Mouse (Mus musculus) limb, embryonic 12.5 days (tissue): ENCODE results near the gene Pxt1. TPM values are rescaled to one million over a fixed set of nuclear protein-coding genes. Genes with fewer than 3 reads are reported as not detected.

Experiments used
- ATAC-seq: fragments of 200-750 bp; cut with Nextera tagmentation; 2 replicates; pipeline ENCODE4 v1.8.0; 2017; ENCODE audit warnings: low read depth, moderate TSS enrichment; ENCODE audit not compliant: insufficient number of reproducible peaks, insufficient read depth, low FRiP score, low TSS enrichment
- H3K27ac ChIP-seq: fragments of 300-500 bp; sonication (generic); 2 replicates; pipeline ENCODE4 v1.5.1; 2016; ENCODE audit warnings: mild to moderate bottlenecking, moderate library complexity
- H3K27me3 ChIP-seq: fragments of 300-500 bp; sonication (generic); 2 replicates; pipeline ENCODE4 v1.6.1; 2016; ENCODE audit warnings: mild to moderate bottlenecking, moderate library complexity
- H3K36me3 ChIP-seq: fragments of 300-500 bp; sonication (generic); 2 replicates; pipeline ENCODE4 v1.6.1; 2016; ENCODE audit warnings: mild to moderate bottlenecking, moderate library complexity
- H3K4me1 ChIP-seq: fragments of 300-500 bp; sonication (generic); replicated peaks from 2 replicates; pipeline ENCODE4 v1.6.1; 2016
- H3K4me2 ChIP-seq: fragments of 300-500 bp; sonication (generic); 2 replicates; pipeline ENCODE4 v1.6.1; 2016; ENCODE audit warnings: mild to moderate bottlenecking, moderate library complexity
- H3K4me3 ChIP-seq: fragments of 300-500 bp; sonication (generic); replicated peaks from 2 replicates; pipeline ENCODE4 v1.5.1; 2016; ENCODE audit warnings: mild to moderate bottlenecking
- H3K9ac ChIP-seq: fragments of 300-500 bp; sonication (generic); replicated peaks from 2 replicates; pipeline ENCODE4 v1.6.1; 2016; ENCODE audit warnings: mild to moderate bottlenecking, moderate library complexity
- H3K9me3 ChIP-seq: fragments of 300-500 bp; sonication (generic); 2 replicates; pipeline ENCODE4 v1.6.1; 2016; ENCODE audit warnings: mild to moderate bottlenecking, moderate library complexity
- WGBS: fragments of 180-500 bp; shearing (Covaris S2); methylation state at CpG from one replicate; pipeline ENCODE4 v1.1.7; 2016; 5-methylcytosine and 5-hydroxymethylcytosine counted together
- polyA plus RNA-seq: library from polyadenylated mRNA; unstranded; fragments of >200 nt; fragmentation: Nextera tagmentation; extraction: Ambion mirVana; gene quantifications from 2 replicates; pipeline ENCODE4 v1.2.1, GENCODE M21; 2016

The Pxt1 gene
- polyA plus RNA-seq, 1 experiment from 2014 or later: 0.28 TPM

DNA sequence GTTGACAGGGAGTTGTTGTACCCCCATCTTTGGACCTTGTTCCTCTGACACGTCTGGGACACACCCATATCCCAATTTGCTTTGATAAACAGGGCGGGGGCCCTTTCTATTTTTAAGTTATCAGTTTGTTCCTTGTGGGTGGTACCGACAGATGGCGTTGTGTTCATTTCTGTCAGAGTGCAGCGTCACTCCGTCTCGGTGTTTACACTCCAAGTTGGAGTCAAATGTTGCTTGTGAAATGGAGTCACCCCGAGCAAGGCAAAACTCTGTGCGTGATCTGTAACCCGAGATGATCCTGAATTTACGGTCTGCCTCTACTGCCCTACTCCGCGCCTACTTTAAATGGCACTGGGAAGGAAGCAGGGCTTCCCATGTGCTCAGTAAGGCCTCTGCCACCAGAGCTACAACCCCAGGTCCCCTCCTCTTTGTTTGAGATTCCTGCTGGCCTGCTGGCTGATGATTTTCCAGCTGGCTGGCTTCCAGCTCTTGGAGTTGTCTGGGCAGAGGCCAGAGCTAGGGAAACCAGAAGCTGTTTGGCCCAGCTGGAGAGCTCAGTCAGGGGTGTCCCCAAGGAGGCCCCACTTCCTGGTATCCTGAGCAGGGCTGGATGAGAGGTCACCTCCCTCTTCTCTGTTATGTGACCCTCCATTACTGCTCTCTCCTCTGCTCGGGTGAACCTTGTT is 13.1 kb downstream of the Pxt1 start:
- H3K4me3 ChIP-seq: 0 out of 2 replicates have a peak overlapping the region, but pooled peaks have one; percentile 6
- H3K36me3 ChIP-seq: no peaks in the 10 kb centered on the region
- no peaks in the 10 kb centered on the region for H3K9me3 ChIP-seq
- no peak overlapping the region for H3K9ac ChIP-seq
- H3K4me1 ChIP-seq: peaks cover 10% of the 10 kb centered on the region
- no peaks in the 10 kb centered on the region for H3K27me3 ChIP-seq
- peak overlapping the region; percentile 89 for H3K27ac ChIP-seq
- H3K4me2 ChIP-seq: peak overlapping the region; percentile 35
- 18% methylated on average over 14 of the region's 14 CpGs for WGBS
- peak; percentile 73 for ATAC-seq

DNA sequence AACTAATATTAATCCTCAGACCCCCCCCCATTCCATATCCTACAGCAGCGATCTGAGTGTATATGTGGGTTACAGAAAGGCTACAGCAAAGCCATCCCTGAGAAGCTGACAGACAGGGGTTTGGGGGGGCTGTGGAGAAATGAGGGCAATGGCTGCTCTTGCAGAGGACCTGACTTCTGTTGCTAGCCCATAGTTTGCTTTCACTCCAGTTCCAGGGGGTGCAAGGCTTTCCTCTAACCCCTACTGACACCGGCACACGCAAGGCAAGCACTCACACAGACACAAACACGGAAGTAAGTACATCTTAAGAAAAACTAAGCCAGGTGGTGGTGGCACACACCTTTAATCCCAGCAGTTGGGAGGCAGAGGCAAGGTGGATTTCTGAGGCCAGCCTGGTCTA is 14.3 kb downstream of the Pxt1 start:
- no peak overlapping the region for H3K9ac ChIP-seq
- H3K9me3 ChIP-seq: no peaks in the 10 kb centered on the region
- no peak overlapping the region for H3K27ac ChIP-seq
- no peak for ATAC-seq
- H3K27me3 ChIP-seq: no peaks in the 10 kb centered on the region
- no peaks in the 10 kb centered on the region for H3K36me3 ChIP-seq
- no peak overlapping the region for H3K4me3 ChIP-seq
- H3K4me2 ChIP-seq: no peak overlapping the region
- peaks cover 10% of the 10 kb centered on the region for H3K4me1 ChIP-seq
- WGBS: 95% methylated on average over 4 of the region's 4 CpGs

DNA sequence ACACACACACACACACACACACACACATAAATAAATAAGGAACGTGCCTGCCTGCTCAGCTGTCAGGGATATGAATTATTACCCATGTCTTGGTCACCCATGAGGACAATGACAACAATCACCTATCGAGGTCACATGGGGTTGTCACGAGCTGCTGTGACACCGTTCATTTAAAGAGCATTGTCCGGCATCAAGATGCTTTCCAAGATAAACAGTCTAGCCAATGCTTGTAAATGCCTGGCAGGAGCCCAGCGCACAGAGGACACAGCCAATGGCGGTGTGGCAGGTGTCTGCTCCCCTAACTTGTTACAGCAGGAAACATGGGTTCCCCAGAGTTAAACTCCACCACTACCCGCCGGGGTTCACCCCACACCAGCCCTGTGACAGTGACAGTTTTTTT is 15.6 kb downstream of the Pxt1 start:
- H3K4me1 ChIP-seq: peaks cover 10% of the 10 kb centered on the region
- no peaks in the 10 kb centered on the region for H3K27me3 ChIP-seq
- no peak for ATAC-seq
- no peak overlapping the region for H3K9ac ChIP-seq
- H3K4me2 ChIP-seq: no peak overlapping the region
- no peak overlapping the region for H3K4me3 ChIP-seq
- 87% methylated on average over 9 of the region's 9 CpGs for WGBS
- no peaks in the 10 kb centered on the region for H3K9me3 ChIP-seq
- H3K36me3 ChIP-seq: no peaks in the 10 kb centered on the region
- no peak overlapping the region for H3K27ac ChIP-seq

DNA sequence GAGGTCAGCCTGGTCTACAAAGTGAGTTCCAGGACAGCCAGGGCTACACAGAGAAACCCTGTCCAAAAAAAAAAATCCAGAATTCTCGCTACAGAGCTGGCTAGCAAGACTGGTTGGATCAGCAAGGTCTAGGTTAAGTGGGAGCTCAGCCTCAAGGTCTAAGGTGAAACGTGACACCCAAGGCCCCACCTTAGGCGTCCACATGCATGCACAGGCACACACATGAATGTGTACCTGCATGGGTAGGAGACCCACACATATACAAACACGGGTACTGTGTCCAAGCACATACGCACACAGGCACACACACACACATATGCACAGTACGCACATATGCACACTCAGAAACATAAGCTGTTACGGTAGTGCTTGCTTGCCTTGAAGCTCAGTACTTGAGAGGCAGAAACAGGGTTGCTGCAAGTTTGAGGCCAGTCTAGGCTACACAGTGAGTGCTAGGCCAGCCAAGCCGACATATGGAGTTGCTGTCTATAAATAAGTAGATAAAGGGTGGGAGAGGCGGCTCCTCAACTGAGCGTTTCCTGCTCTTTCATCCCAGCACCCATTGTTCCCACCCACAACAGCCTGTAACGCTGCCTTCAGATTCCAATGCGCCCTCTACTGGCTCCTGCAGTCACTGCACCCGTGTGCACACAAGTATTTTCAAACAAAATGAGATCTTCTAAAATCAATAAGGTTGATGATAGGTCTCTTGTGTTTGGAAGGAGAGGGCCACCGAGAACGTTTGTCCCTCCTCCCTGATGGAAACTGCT is 16.6 kb downstream of the Pxt1 start:
- ATAC-seq: no peak
- 50% methylated on average over 15 of the region's 15 CpGs for WGBS
- no peak overlapping the region for H3K9ac ChIP-seq

DNA sequence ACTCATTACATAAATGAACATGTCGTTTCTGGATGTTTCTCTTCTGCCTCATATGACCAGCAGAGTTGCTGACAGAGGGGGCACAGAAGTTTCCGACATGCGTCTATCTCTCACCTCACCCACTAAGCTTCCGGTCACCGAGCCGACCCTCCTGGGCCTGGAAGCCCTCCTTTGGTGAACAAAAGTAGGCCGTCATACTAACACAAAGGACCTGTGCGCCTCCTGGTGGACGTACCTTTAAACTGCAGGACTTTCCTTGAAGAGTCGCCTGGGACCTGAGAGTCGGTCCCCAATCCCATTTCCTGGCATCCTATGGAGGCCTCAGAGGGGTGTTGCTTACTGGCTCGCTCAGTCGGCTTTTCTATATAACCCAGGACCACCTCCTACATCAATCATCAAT is 17.3 kb downstream of the Pxt1 start:
- Histone ChIP-seq H3K27me3 (no peaks in the 10 kb centered on the region), H3K36me3 (no peaks in the 10 kb centered on the region), H3K4me2 (no peak overlapping the region), H3K27ac (no peak overlapping the region), H3K4me3 (no peak overlapping the region), H3K4me1 (peaks cover 10% of the 10 kb centered on the region), H3K9me3 (no peaks in the 10 kb centered on the region), H3K9ac (no peak overlapping the region)
- WGBS: 17% methylated on average over 13 of the region's 13 CpGs
- no peak for ATAC-seq

More for the DNA sequence above, 16.6 kb downstream of the Pxt1 start:
- H3K9me3 ChIP-seq: no peaks in the 10 kb centered on the region
- H3K4me2 ChIP-seq: no peak overlapping the region
- peaks cover 10% of the 10 kb centered on the region for H3K4me1 ChIP-seq
- no peak overlapping the region for H3K4me3 ChIP-seq
- H3K27ac ChIP-seq: no peak overlapping the region
- H3K36me3 ChIP-seq: no peaks in the 10 kb centered on the region
- no peaks in the 10 kb centered on the region for H3K27me3 ChIP-seq

DNA sequence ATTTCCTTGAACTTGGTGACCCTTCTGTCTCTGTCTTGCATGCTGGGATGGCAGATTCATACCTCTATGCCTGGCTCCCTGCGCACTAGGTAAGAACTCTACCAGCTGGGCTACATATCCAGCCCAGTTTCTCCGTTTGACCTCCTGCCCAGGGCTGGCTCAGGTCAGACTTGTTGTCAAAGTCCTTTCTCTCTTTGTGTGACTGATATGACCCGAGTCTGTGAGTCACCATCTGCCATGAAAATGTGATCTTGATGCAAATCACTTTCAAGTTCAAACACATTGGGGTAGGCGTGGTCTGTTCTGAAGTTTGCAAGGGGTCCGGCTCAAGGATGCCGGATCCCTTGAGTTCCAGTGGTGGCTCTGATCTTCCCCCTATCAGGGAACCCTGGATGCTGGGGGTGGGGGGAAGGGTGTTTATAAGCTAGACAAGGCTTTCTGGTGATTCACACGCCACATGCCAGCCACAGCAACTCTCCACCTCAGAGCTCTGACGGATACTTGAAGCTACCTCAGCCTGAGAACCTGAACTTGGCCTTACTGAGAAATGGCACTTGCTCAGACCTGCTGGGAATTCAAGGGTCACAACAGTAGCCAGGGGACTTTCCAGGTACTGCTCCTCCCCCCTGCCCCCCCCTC is 18.6 kb downstream of the Pxt1 start:
- H3K9ac ChIP-seq: no peak overlapping the region
- H3K4me1 ChIP-seq: peaks cover under 1% of the 10 kb centered on the region
- H3K36me3 ChIP-seq: no peaks in the 10 kb centered on the region
- no peak overlapping the region for H3K4me3 ChIP-seq
- no peak overlapping the region for H3K27ac ChIP-seq
- H3K9me3 ChIP-seq: no peaks in the 10 kb centered on the region
- H3K4me2 ChIP-seq: no peak overlapping the region
- 83% methylated on average over 8 of the region's 8 CpGs for WGBS
- ATAC-seq: no peak
- H3K27me3 ChIP-seq: no peaks in the 10 kb centered on the region

DNA sequence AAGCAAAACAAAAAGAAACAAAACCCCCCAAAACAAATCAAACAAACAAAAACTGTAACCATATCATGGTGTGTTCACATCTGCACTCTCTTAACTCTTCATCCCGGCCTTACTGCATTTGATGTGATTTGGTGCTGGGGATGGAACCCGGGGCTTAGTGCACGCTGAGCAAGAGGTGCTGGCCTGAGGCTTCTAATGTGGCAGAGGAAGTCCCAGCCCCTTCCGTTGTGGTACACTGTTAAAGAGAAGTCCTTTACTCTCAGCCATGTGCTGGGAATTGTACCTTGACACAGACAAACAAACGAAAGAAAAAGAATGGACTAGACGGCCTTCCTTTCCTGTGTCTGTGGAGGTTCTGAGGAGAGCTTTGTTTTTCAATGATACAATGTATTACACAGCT is 21.5 kb downstream of the Pxt1 start:
- no peak overlapping the region for H3K9ac ChIP-seq
- H3K4me1 ChIP-seq: no peaks in the 10 kb centered on the region
- H3K4me2 ChIP-seq: no peak overlapping the region
- no peak overlapping the region for H3K27ac ChIP-seq
- no peak for ATAC-seq
- no peaks in the 10 kb centered on the region for H3K9me3 ChIP-seq
- 65% methylated on average over 6 of the region's 6 CpGs for WGBS
- no peak overlapping the region for H3K4me3 ChIP-seq
- H3K27me3 ChIP-seq: no peaks in the 10 kb centered on the region
- no peaks in the 10 kb centered on the region for H3K36me3 ChIP-seq

DNA sequence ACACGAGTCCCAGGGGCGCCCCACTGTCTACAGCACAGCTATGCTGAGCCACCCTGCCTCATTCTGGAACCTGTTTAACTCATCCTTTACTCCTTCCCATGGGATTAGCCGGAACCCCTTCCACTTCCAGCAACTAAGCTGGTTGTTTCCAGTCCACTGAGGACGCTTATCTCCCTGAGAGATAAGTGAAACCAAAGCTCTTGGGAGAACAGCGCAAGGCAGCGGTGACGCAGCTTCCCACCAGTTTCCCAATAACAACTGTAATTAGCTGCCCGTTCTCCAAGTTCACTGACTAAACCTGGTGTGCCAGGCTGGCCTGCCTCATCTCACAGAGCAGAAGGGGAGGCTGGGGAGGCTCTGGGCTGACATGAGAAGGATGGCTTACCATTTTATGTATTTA is 22.6 kb downstream of the Pxt1 start:
- H3K4me2 ChIP-seq: no peak overlapping the region
- no peak overlapping the region for H3K9ac ChIP-seq
- WGBS: 72% methylated on average over 8 of the region's 8 CpGs
- no peak for ATAC-seq
- H3K36me3 ChIP-seq: no peaks in the 10 kb centered on the region
- no peaks in the 10 kb centered on the region for H3K27me3 ChIP-seq
- H3K9me3 ChIP-seq: no peaks in the 10 kb centered on the region
- no peaks in the 10 kb centered on the region for H3K4me1 ChIP-seq
- no peak overlapping the region for H3K4me3 ChIP-seq
- no peak overlapping the region for H3K27ac ChIP-seq

DNA sequence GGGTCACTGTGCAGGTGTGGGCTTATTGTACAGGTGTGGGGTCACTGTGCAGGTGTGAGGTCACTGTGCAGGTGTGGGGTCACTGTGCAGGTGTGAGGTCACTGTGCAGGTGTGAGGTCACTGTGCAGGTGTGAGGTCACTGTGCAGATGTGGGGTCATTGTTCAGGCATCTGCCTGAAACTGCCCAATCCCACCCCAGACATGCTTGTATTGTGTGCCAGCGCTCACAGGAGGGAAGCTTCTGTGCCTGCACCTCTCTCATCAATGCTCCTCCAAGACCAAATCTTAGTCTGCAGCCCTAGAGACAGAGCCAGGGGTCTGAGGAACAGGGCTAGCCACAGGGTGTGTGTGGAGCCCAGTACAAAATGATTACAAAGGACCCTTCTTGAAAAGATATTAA is 27.1 kb downstream of the Pxt1 start:
- Histone ChIP-seq H3K4me3 (no peak overlapping the region), H3K9me3 (no peaks in the 10 kb centered on the region), H3K27me3 (no peaks in the 10 kb centered on the region), H3K4me1 (no peaks in the 10 kb centered on the region), H3K4me2 (no peak overlapping the region), H3K9ac (no peak overlapping the region), H3K36me3 (no peaks in the 10 kb centered on the region), H3K27ac (no peak overlapping the region)
- 89% methylated on average over 1 of the region's 1 CpGs for WGBS
- ATAC-seq: no peak

DNA sequence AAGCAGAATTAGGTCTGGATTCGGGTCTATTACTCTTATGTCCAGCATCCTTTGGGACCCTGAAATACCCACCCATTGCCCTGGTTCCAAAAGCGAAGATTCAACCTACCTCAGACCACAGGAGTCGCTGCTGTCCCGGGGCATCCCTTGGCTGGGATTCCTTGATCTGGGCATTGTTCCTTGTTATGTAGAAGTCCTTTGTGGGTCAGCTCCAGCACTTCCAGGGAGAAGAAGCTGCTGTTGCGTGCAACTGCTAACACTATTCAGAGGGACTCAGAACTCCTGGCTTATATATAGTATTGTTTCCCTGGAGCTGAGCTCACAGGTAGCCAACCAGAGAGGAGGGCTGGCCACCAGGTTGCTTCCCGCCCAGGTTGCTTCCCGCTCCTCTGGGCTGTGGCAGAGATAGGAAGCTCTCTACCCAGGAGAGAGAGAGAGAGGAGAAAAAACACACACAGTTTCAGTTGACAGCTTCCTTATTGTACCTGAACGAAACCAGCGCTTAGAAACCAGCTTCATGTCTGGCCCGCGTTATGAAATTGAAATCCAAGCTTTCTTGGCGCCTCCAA is 28.5 kb downstream of the Pxt1 start, which contains the start of gene 4930539E08Rik:
Gene 4930539E08Rik (minus strand): TSS at position 265 of the 569 bp plus-strand sequence.
- no peak within 1 kb of the TSS for H3K4me2 ChIP-seq
- H3K36me3 ChIP-seq: no peaks in the 10 kb centered on the region
- no peak within 1 kb of the TSS for H3K27ac ChIP-seq
- H3K4me3 ChIP-seq: no peak within 1 kb of the TSS
- H3K27me3 ChIP-seq: peaks cover 5% of the 10 kb centered on the region
- WGBS: 74% methylated on average over 12 of the region's 12 CpGs
- no peaks in the 10 kb centered on the region for H3K4me1 ChIP-seq
- no peak for ATAC-seq
- H3K9me3 ChIP-seq: no peaks in the 10 kb centered on the region
- no peak within 1 kb of the TSS for H3K9ac ChIP-seq

DNA sequence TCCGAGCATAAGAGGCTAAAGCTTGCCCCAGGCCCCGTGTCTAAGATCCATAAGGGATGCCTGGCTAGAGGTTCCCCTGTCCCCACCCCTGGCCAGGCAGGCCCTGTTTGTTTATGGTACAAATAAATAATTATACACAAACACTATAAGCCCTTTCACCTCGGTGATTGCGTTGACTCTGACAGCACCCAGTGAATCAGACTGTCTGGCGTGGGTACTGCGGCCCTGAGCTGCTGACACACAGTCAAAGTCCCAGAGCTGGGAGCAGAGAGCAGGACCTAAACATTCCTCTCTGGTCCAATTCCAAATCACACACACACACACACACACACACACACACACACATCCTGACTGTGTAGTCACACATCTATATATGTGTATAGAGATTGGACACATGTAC is 29.7 kb downstream of the Pxt1 start:
- no peak overlapping the region for H3K27ac ChIP-seq
- ATAC-seq: no peak
- WGBS: 82% methylated on average over 6 of the region's 6 CpGs

More for the DNA sequence above, 29.7 kb downstream of the Pxt1 start:
- Histone ChIP-seq H3K4me2 (no peak overlapping the region), H3K4me3 (no peak overlapping the region), H3K27me3 (peaks cover 17% of the 10 kb centered on the region), H3K4me1 (peaks cover 7% of the 10 kb centered on the region), H3K36me3 (no peaks in the 10 kb centered on the region), H3K9me3 (no peaks in the 10 kb centered on the region), H3K9ac (no peak overlapping the region)
